Mouse (Mus musculus) spleen, adult 2 months (tissue): ENCODE measurements around the gene C9.

Source experiments
- CTCF ChIP-seq: fragments of 200-500 bp; IDR thresholded peaks from 2 replicates; pipeline ENCODE4 v1.5.1; 2011; ENCODE audit warnings: mild to moderate bottlenecking, inconsistent platforms; ENCODE audit not compliant: insufficient read depth, insufficient read length, insufficient replicate concordance; ENCODE audit errors: extremely low read depth
- POLR2A ChIP-seq: fragments of 200-500 bp; IDR thresholded peaks from 2 replicates; pipeline ENCODE4 v1.6.1; 2011; ENCODE audit warnings: low read depth, low read length, inconsistent platforms

DNA sequence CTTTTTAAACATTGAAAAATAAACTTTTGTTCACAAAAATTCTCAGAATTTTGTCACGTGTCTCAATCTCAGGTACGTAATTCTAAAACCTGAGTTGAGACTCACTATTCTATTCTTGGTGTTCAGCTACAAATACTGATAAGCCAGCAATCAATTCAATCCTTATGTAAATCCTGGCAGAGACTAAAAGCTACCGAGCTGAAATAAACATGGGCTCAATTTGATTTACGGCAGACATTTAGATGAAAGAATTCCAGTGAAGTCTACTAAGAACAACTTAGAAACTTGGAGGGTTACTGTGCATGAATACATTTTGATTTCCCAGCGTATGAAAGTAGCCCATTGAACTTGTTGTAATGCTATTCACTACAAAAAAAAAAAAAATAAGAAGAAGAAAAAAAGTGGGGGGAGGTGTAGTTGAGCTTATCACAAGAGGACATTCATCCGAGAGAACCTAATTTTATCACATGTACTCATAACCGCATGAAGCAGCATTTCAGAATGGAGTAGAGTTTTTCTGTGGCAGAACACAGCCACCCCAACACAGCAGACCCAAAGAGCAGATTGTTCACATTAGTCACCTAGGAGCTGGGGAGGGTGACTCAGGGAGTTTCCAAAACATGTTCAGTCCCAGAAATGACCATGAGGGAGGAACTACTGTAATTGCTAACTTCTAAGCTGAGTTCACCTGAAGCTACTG is 94.7 kb downstream of the C9 start:
- TF ChIP-seq CTCF (no peak), POLR2A (no peak)
